Mouse (Mus musculus): ENCODE data around the gene Ppp2r1b.

DNA sequence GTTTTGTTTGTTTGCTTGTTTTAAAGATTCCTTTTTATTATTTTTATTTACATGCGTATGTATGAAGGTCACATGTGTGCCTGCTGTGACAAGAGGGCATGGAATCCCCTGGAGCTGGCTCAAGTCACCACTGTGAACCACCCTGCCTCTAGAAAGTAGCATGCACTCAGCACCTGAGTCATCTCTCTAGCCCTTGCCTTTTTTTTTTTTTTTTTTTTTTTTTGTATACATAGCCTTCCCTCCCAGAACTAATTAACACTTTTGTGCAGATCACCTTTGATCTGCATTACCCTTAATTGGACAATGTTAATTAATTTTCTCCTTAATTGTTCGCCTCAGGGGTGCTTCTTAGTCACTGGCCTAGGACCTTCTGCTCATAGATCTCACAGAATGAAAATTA lies 97.6 kb downstream of the Ppp2r1b start:
- TF ChIP-seq GATA1 (IDR thresholded peaks at IDR 0.05; ENCODE audit: low read length) (no peak), TAL1 (IDR thresholded peaks at IDR 0.05; ENCODE audit: low read length) (no peak)
